Mouse (Mus musculus): ENCODE data around the gene Rab30. TPM values are rescaled to one million over a fixed set of nuclear protein-coding genes. Genes with fewer than 3 reads are reported as not detected.

Rab30 gene
- total RNA-seq, 2 experiments from 2014 or later: 7.6 to 8.0 TPM

Other genes starting within 250 kb of the Rab30 start
- gene Ccdc90b, start 180.5 kb upstream of the Rab30 start, total RNA-seq (2021): 10 to 100 TPM; 44.7 to 45.8 TPM
- 10 to 100 TPM; 11.8 to 13.2 TPM for gene Ankrd42, start 104.5 kb upstream of the Rab30 start, total RNA-seq (2021)
- gene Pcf11, start 71.7 kb upstream of the Rab30 start, total RNA-seq (2021): 10 to 100 TPM; 68.3 to 74.6 TPM
- gene Ddias, start 132.6 kb downstream of the Rab30 start, total RNA-seq (2021): 1 to 10 TPM; 4.9 to 5.1 TPM
- gene Prcp, start 132.9 kb downstream of the Rab30 start, total RNA-seq (2021): 10 to 100 TPM; 20.2 to 22.8 TPM